Mouse (Mus musculus) hindbrain, embryonic 11.5 days (tissue): ENCODE measurements around the gene Add1. TPM values are rescaled to one million over a fixed set of nuclear protein-coding genes. Genes with fewer than 3 reads are reported as not detected.
"Not testable (repeated sequence)": the region's sequence is repeated elsewhere in the genome, so short reads cannot be mapped to it uniquely, and the experiment has no call there.

Source experiments
- ATAC-seq: fragments of 200-750 bp; cut with Nextera tagmentation; 2 replicates; pipeline ENCODE4 v1.8.0; 2017; ENCODE audit warnings: mild to moderate bottlenecking, moderate TSS enrichment, moderate library complexity; ENCODE audit not compliant: low FRiP score
- DNase-seq: peaks from one replicate; pipeline ENCODE4 v3.0.0-alpha.2; 2015; ENCODE audit warnings: low spot score
- H3K27ac ChIP-seq: fragments of 300-500 bp; sonication (generic); 2 replicates; pipeline ENCODE4 v1.5.1; 2014; ENCODE audit warnings: mild to moderate bottlenecking, low read depth, low read length
- H3K27me3 ChIP-seq: fragments of 300-500 bp; sonication (generic); 2 replicates; pipeline ENCODE4 v1.6.1; 2014; ENCODE audit warnings: mild to moderate bottlenecking, low read length, moderate library complexity, mixed read lengths; ENCODE audit not compliant: control insufficient read depth, insufficient read depth
- H3K36me3 ChIP-seq: fragments of 300-500 bp; sonication (generic); 2 replicates; pipeline ENCODE4 v1.6.1; 2014; ENCODE audit warnings: mild to moderate bottlenecking, low read length, moderate library complexity, mixed read lengths; ENCODE audit not compliant: control insufficient read depth, insufficient read depth
- H3K4me1 ChIP-seq: fragments of 300-500 bp; sonication (generic); replicated peaks from 2 replicates; pipeline ENCODE4 v1.6.1; 2014; ENCODE audit warnings: low read length, mixed read lengths; ENCODE audit not compliant: control insufficient read depth, insufficient read depth
- H3K4me2 ChIP-seq: fragments of 300-500 bp; sonication (generic); replicated peaks from 2 replicates; pipeline ENCODE4 v1.6.1; 2014; ENCODE audit warnings: mild to moderate bottlenecking, low read depth, low read length
- H3K4me3 ChIP-seq: fragments of 300-500 bp; sonication (generic); 2 replicates; pipeline ENCODE4 v1.5.1; 2014; ENCODE audit warnings: low read depth, low read length
- H3K9ac ChIP-seq: fragments of 300-500 bp; sonication (generic); 2 replicates; pipeline ENCODE4 v1.6.1; 2014; ENCODE audit warnings: low read depth, low read length
- H3K9me3 ChIP-seq: fragments of 300-500 bp; sonication (generic); 2 replicates; pipeline ENCODE4 v1.6.1; 2016; ENCODE audit warnings: low read length; ENCODE audit not compliant: control insufficient read depth
- WGBS: fragments of 180-500 bp; shearing (Covaris S2); extraction: QIAGEN DNeasy Blood & Tissue Kit; methylation state at CpG from one replicate; pipeline ENCODE4 v1.1.7; 2014; 5-methylcytosine and 5-hydroxymethylcytosine counted together
- polyA plus RNA-seq: library from polyadenylated mRNA; unstranded; fragments of >200 nt; fragmentation: Nextera tagmentation; extraction: Ambion mirVana; gene quantifications from 2 replicates; pipeline ENCODE4 v1.2.1, GENCODE M21; 2014

The Add1 gene
- polyA plus RNA-seq, 1 experiment from 2014 or later = 161 TPM

DNA sequence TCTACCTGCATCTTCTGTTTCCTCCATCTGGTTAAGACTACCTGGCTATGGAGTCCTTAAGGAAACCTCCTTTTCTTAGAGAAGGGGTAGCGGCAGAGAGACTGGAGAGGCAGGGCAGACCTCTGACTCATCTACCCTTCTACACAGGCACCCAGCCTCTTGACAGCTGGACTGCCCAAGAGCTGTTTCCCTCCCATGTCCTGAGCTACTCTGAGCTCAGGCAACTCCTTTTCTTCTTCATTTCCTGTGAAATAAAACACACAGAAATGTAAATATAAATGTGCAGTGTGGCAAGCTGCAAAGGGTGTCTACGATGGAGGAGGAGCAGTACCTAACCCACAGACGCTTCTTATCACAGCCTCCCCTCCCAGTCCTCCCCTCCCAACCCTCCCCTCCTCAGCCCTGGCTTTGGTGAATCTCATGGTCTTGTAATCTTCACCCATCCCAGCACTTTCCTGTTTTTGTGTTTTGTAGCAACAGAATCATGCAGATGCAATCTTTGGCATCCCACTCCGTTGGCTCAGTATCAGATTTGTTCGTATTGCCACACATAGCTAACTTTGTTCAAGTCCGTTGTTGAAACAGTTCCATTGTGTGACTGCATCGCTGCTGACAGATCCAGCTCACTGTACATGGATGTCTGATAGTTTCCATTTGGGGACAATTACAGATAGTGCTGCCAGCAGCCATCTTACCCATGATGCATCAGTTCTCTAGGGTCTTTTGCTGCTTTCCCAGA lies 7.8 kb upstream of the Add1 start:
- Histone ChIP-seq H3K9me3 (no peaks in the 10 kb centered on the region), H3K27ac (no peak overlapping the region), H3K4me2 (no peak overlapping the region), H3K27me3 (no peaks in the 10 kb centered on the region), H3K4me1 (no peaks in the 10 kb centered on the region), H3K9ac (no peak overlapping the region), H3K36me3 (peaks cover 10% of the 10 kb centered on the region), H3K4me3 (no peak overlapping the region)
- DNase-seq = no peak
- no peak for ATAC-seq
- 90% methylated on average over 7 of the region's 7 CpGs for WGBS

DNA sequence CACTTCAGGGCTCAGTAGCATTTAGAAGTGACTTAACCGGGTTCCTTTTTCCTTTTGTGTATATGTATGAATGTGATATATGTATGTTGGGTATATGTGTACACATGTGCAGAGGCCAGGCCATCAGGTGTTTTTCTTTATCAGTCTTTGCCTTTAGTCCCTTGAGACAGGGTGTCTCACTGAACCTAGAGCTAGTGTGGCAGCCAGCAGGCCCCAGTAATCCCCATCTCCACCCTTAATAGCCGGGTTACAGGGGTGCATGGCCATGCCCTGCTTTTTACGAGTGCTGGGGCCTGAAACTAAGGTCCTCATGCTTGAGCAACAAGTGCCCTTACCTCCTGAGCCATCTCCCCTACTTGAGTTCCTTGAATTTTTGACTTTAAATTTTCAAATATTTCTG lies 1.9 kb upstream of the Add1 start:
- Histone ChIP-seq H3K9me3 (no peaks in the 10 kb centered on the region), H3K9ac (no peak overlapping the region), H3K4me2 (no peak overlapping the region), H3K4me3 (no peak overlapping the region), H3K27me3 (no peaks in the 10 kb centered on the region), H3K27ac (no peak overlapping the region), H3K4me1 (0 out of 2 replicates have a peak, but pooled peaks cover 4% of the 10 kb centered on the region), H3K36me3 (no peaks in the 10 kb centered on the region)
- ATAC-seq (no peak), DNase-seq (no peak)
- WGBS = 86% methylated on average over 3 of the region's 3 CpGs

DNA sequence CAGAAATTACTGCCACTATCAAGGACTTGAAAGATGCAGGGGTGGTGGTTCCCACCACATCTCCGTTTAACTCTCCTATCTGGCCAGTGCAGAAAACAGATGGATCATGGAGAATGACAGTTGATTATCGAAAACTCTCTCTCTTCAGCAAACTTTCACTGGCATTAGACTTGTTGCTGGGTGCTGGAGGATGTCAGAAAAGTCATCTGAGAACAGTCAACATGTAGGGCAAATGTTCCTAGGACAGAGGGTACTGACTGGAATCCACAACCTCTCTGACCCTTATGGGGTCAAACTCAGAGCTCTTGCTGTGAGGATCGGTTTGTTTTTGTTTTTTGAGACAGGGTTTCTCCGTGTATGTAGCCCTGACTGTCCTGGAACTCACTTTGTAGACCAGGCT lies 896 bp upstream of the Add1 start:
- peak overlapping the region; percentile 96; the same call in 1 of the 2 replicates for H3K9ac ChIP-seq
- not testable (repeated sequence) for H3K36me3 ChIP-seq, DNase-seq, H3K4me1 ChIP-seq, ATAC-seq, H3K27me3 ChIP-seq, H3K9me3 ChIP-seq
- peak overlapping the region; percentile 95; the same call in 1 of the 2 replicates for H3K4me3 ChIP-seq
- 49% methylated on average over 4 of the region's 4 CpGs for WGBS
- H3K4me2 ChIP-seq = peak overlapping the region; percentile 59
- peak overlapping the region; percentile 91 for H3K27ac ChIP-seq

DNA sequence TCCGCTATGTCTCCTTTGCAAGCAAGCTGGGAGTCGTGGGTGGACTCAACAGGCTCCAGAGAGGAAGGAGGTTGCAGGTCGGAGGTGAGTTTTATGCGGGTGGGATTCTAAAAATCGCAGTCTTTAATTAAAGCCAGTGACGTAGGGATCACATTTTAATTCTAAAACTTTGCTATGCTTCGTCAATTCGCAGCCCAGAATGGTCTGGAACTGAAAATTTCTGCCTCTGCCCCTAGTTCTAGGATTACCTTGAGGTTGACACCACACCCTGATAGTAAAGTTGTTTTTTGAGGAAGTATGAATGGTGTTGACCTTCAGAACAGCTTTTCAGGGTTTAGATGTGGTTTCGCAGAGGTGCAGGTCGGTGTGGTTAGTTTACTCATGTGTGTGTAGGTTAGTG lies 1.3 kb downstream of the Add1 start:
- Histone ChIP-seq H3K4me3 (peak overlapping the region; percentile 95), H3K27me3 (no peaks in the 10 kb centered on the region), H3K4me1 (0 out of 2 replicates have a peak, but pooled peaks cover 4% of the 10 kb centered on the region), H3K9me3 (no peaks in the 10 kb centered on the region), H3K4me2 (peak overlapping the region; percentile 59), H3K27ac (no peak overlapping the region), H3K36me3 (no peaks in the 10 kb centered on the region), H3K9ac (peak overlapping the region; percentile 96; the same call in 1 of the 2 replicates)
- no peak for ATAC-seq
- 49% methylated on average over 10 of the region's 10 CpGs for WGBS
- DNase-seq = no peak

GRCm38 (mm10) chr5:34576286-34576685 lies 2.8 kb downstream of the Add1 start:
- H3K4me1 ChIP-seq = 0 out of 2 replicates have a peak, but pooled peaks cover 4% of the 10 kb centered on the region
- H3K4me3 ChIP-seq = no peak overlapping the region
- DNase-seq (no peak), ATAC-seq (no peak)
- no peaks in the 10 kb centered on the region for H3K27me3 ChIP-seq
- WGBS = 91% methylated on average over 1 of the region's 1 CpGs
- no peaks in the 10 kb centered on the region for H3K36me3 ChIP-seq
- no peak overlapping the region for H3K27ac ChIP-seq
- H3K9ac ChIP-seq = no peak overlapping the region
- no peak overlapping the region for H3K4me2 ChIP-seq
- no peaks in the 10 kb centered on the region for H3K9me3 ChIP-seq

DNA sequence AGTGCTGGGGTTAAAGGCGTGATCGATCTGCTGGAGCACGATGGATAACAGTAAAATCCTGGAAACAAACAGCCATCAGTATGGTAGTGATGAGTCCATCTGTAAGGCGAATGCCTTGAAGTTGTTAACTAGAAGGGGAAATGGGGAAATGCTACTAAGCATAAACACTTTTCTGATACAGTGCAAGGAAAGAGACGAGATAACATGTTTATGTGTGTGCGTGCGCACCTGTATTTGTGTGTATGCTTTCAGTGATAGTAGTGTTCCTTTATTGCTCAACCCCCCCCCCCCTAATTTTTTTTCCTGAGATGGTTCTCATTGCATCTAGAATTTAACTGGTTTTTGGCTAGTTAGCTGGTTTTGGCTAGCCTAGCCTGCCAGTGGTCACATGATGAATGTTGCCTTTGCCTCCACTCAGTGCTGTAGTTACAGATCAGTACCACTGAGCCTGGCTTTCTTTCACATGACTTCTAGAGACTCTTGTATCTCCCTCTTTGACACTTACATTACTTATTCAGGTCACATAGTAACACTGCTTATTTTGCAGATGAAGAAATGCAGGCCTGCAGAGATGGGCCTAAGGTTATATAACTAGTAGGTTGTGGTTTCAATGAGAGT lies 4.7 kb downstream of the Add1 start:
- no peak for ATAC-seq
- H3K27ac ChIP-seq = no peak overlapping the region
- H3K9me3 ChIP-seq = no peaks in the 10 kb centered on the region
- H3K36me3 ChIP-seq = no peaks in the 10 kb centered on the region
- no peak for DNase-seq
- 0 out of 2 replicates have a peak, but pooled peaks cover 4% of the 10 kb centered on the region for H3K4me1 ChIP-seq
- 99% methylated on average over 7 of the region's 7 CpGs for WGBS
- no peak overlapping the region for H3K4me3 ChIP-seq
- no peak overlapping the region for H3K4me2 ChIP-seq
- no peaks in the 10 kb centered on the region for H3K27me3 ChIP-seq
- H3K9ac ChIP-seq = no peak overlapping the region

DNA sequence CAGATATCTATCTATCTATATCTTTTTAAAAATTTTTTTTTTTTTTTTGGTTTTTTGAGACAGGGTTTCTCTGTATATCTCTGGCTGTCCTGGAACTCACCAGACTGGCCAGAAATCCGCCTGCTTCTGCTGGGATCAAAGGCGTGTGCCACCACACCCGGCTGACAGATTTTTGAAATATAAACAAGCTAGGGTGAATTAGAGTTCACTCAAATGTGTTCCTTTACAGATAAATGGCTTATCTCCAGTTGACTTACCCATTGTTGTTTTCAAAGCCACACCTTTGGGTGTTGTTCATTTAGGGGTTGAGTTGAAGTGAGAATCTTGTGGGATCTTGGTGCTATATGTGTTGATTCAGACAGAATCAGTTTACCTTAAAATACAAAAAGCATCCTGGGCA lies 5.9 kb downstream of the Add1 start:
- H3K4me3 ChIP-seq = no peak overlapping the region
- no peak for DNase-seq
- ATAC-seq = no peak
- no peak overlapping the region for H3K27ac ChIP-seq
- H3K4me2 ChIP-seq = no peak overlapping the region
- no peaks in the 10 kb centered on the region for H3K9me3 ChIP-seq
- no peaks in the 10 kb centered on the region for H3K27me3 ChIP-seq
- WGBS = 88% methylated on average over 3 of the region's 3 CpGs
- no peaks in the 10 kb centered on the region for H3K36me3 ChIP-seq
- H3K9ac ChIP-seq = no peak overlapping the region
- 0 out of 2 replicates have a peak, but pooled peaks cover 4% of the 10 kb centered on the region for H3K4me1 ChIP-seq

DNA sequence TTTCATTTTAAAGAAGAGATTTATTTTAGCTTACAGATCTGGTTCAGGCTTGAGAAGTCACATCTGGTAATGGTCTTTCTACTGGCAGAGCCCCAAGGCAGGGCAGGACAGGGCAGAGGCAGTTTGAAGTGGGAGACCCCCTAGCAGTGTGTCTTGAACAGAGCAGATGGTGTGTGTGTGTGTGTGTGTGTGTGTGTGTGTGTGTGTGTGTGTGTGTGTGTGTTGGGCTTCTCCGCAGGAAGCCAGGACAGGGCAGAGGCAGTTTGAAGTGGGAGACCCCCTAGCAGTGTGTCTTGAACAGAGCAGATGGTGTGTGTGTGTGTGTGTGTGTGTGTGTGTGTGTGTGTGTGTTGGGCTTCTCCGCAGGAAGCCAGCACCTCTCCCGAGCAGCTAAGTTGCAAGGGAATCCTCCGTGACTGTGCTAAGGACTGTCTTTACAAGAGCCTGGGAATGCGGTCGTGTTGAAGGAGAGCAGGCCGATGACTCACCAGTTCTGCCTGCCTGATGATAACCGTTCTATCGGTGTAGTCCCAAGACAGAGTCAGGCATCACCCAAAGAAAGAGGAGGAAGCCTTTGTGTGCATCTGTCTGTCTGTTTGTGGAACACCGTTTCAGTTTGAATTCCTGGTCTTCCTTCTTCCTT lies 8.3 kb downstream of the Add1 start:
- ATAC-seq, H3K27me3 ChIP-seq, H3K9me3 ChIP-seq, H3K9ac ChIP-seq, H3K4me1 ChIP-seq, H3K4me3 ChIP-seq, H3K36me3 ChIP-seq, DNase-seq, H3K4me2 ChIP-seq: not testable (repeated sequence)
- WGBS = 55% methylated on average over 9 of the region's 10 CpGs
- H3K27ac ChIP-seq = peak overlapping the region; percentile 30; the same call in 1 of the 2 replicates
